Mouse (Mus musculus) megakaryocyte, embryonic 14.5 days (primary cell): ENCODE results near the gene Cct5.

ENCODE experiments used
- FLI1 ChIP-seq: IDR thresholded peaks from 2 replicates; pipeline ENCODE4 v1.6.1; 2012; ENCODE audit warnings: low read length, inconsistent platforms, mixed read lengths
- GATA1 ChIP-seq: IDR thresholded peaks from 3 replicates; pipeline ENCODE4 v1.6.1; 2012; ENCODE audit warnings: mixed read lengths, low read length, inconsistent platforms, borderline replicate concordance

- no peak for TF ChIP-seq GATA1
- TF ChIP-seq FLI1 = no peak
Measured at GRCm38 (mm10) chr15:31603113-31603512, 1.5 kb upstream of the Cct5 start.
